Mouse (Mus musculus) heart, postnatal 0 days (tissue): ENCODE results near the gene Atcay. TPM values are rescaled to one million over a fixed set of nuclear protein-coding genes. Genes with fewer than 3 reads are reported as not detected.

Source experiments
- ATAC-seq: fragments of 200-750 bp; cut with Nextera tagmentation; 2 replicates; pipeline ENCODE4 v1.8.0; 2017; ENCODE audit warnings: low read depth, moderate number of reproducible peaks, moderate library complexity; ENCODE audit not compliant: insufficient read depth
- DNase-seq: peaks from one replicate; pipeline ENCODE4 v3.0.0-alpha.2; 2016; ENCODE audit warnings: low spot score
- H3K27ac ChIP-seq: fragments of 300-500 bp; sonication (generic); 2 replicates; pipeline ENCODE4 v1.5.1; 2014; ENCODE audit warnings: low read depth, mild to moderate bottlenecking
- H3K27me3 ChIP-seq: fragments of 300-500 bp; sonication (generic); 2 replicates; pipeline ENCODE4 v1.6.1; 2014; ENCODE audit warnings: low read length, mixed read lengths; ENCODE audit not compliant: control insufficient read depth, insufficient read depth
- H3K36me3 ChIP-seq: fragments of 300-500 bp; sonication (generic); replicated peaks from 2 replicates; pipeline ENCODE4 v1.6.1; 2014; ENCODE audit warnings: low read length, mixed read lengths; ENCODE audit not compliant: control insufficient read depth, insufficient read depth
- H3K4me1 ChIP-seq: fragments of 300-500 bp; sonication (generic); 2 replicates; pipeline ENCODE4 v1.6.1; 2014; ENCODE audit warnings: antibody characterized with exemption; ENCODE audit not compliant: control insufficient read depth, insufficient read depth
- H3K4me2 ChIP-seq: fragments of 300-500 bp; sonication (generic); 2 replicates; pipeline ENCODE4 v1.6.1; 2014; ENCODE audit warnings: low read depth, mild to moderate bottlenecking, low read length, moderate library complexity
- H3K4me3 ChIP-seq: fragments of 300-500 bp; sonication (generic); 2 replicates; pipeline ENCODE4 v1.5.1; 2014; ENCODE audit warnings: low read depth, low read length
- H3K9ac ChIP-seq: fragments of 300-500 bp; sonication (generic); replicated peaks from 2 replicates; pipeline ENCODE4 v1.6.1; 2014; ENCODE audit warnings: low read depth, low read length, mixed read lengths
- H3K9me3 ChIP-seq: fragments of 300-500 bp; sonication (generic); replicated peaks from 2 replicates; pipeline ENCODE4 v1.6.1; 2016; ENCODE audit warnings: low read length; ENCODE audit not compliant: control insufficient read depth
- CTCF ChIP-seq: IDR thresholded peaks from 2 replicates; pipeline ENCODE4 v1.5.1; 2016; ENCODE audit warnings: antibody characterized with exemption, control low read depth, low read depth
- EP300 ChIP-seq: IDR thresholded peaks from 2 replicates; pipeline ENCODE4 v1.6.1; 2016; ENCODE audit warnings: antibody characterized with exemption, low read depth
- WGBS: fragments of 180-500 bp; shearing (Covaris S2); extraction: QIAGEN DNeasy Blood & Tissue Kit; methylation state at CpG from one replicate; pipeline ENCODE4 v1.1.7; 2014; 5-methylcytosine and 5-hydroxymethylcytosine counted together
- polyA plus RNA-seq: library from polyadenylated mRNA; unstranded; fragments of >200 nt; fragmentation: Nextera tagmentation; extraction: Ambion mirVana; gene quantifications from 2 replicates; pipeline ENCODE4 v1.2.1, GENCODE M21; 2015
- total RNA-seq: library from RNA; depleted of rRNA; stranded (reverse); fragments of >200 nt; gene quantifications from 2 replicates; pipeline ENCODE4 v1.2.3, GENCODE M21; 2014; ENCODE audit warnings: low replicate concordance

Gene Atcay
- total and polyA plus RNA-seq, 2 experiments from 2014 or later: 0.25 TPM; not detected in 1

GRCm38 (mm10) chr10:81168521-81169244 lies 62.0 kb downstream of the Atcay start:
- Histone ChIP-seq H3K4me1 (peaks cover 19% of the 10 kb centered on the region), H3K27ac (peak overlapping the region; percentile 87), H3K36me3 (peaks cover under 1% of the 10 kb centered on the region; the same call in 1 of the 2 replicates), H3K9ac (peak overlapping the region; percentile 58), H3K9me3 (no peaks in the 10 kb centered on the region), H3K4me3 (peak overlapping the region; percentile 98), H3K4me2 (peak overlapping the region; percentile 91), H3K27me3 (no peaks in the 10 kb centered on the region)
- DNase-seq (peak; percentile 90), ATAC-seq (peak; percentile 52)
- TF ChIP-seq EP300 (no peak), CTCF (no peak)
- WGBS: 2% methylated on average over 29 of the region's 29 CpGs

- H3K36me3 ChIP-seq: peaks cover 5% of the 10 kb centered on the region; the same call in 1 of the 2 replicates
- peak overlapping the region; percentile 87 for H3K27ac ChIP-seq
- peaks cover 15% of the 10 kb centered on the region for H3K4me1 ChIP-seq
- H3K9me3 ChIP-seq: no peaks in the 10 kb centered on the region
- ATAC-seq (peak; percentile 47; the same call in 1 of the 2 replicates), DNase-seq (no peak)
- TF ChIP-seq CTCF: no peak
- no peak for TF ChIP-seq EP300
- H3K27me3 ChIP-seq: no peaks in the 10 kb centered on the region
- 11% methylated on average over 5 of the region's 5 CpGs for WGBS
- H3K4me2 ChIP-seq: peak overlapping the region; percentile 91
- peak overlapping the region; percentile 98 for H3K4me3 ChIP-seq
- peak overlapping the region; percentile 37; the same call in 1 of the 2 replicates for H3K9ac ChIP-seq
Measured at GRCm38 (mm10) chr10:81168087-81168431, 62.6 kb downstream of the Atcay start.

- peak; percentile 98 for DNase-seq
- Histone ChIP-seq H3K36me3 (peaks cover 6% of the 10 kb centered on the region; the same call in 1 of the 2 replicates), H3K27ac (peak within 1 kb of the TSS; percentile 87), H3K9me3 (no peaks in the 10 kb centered on the region), H3K9ac (peak within 1 kb of the TSS; percentile 95), H3K4me3 (peak within 1 kb of the TSS; percentile 98), H3K4me2 (peak within 1 kb of the TSS; percentile 91), H3K4me1 (peaks cover 15% of the 10 kb centered on the region), H3K27me3 (no peaks in the 10 kb centered on the region)
- WGBS: under 1% methylated on average over 54 of the region's 64 CpGs
- TF ChIP-seq EP300 (0 out of 2 replicates have a peak, but pooled peaks have one; percentile 42), CTCF (no peak)
- ATAC-seq: peak; percentile 93
Measured at GRCm38 (mm10) chr10:81167200-81168086, 63.2 kb downstream of the Atcay start, which contains the start of gene Pias4. TSS of gene Pias4 (minus strand) at chr10:81167923.

GRCm38 (mm10) chr10:81165118-81165517 lies 65.5 kb downstream of the Atcay start:
- no peak for TF ChIP-seq CTCF
- Histone ChIP-seq H3K36me3 (peaks cover 22% of the 10 kb centered on the region; the same call in 1 of the 2 replicates), H3K27me3 (no peaks in the 10 kb centered on the region), H3K4me3 (no peak overlapping the region), H3K9me3 (no peaks in the 10 kb centered on the region), H3K4me1 (peaks cover 18% of the 10 kb centered on the region), H3K4me2 (no peak overlapping the region), H3K27ac (no peak overlapping the region), H3K9ac (no peak overlapping the region)
- WGBS: 78% methylated on average over 8 of the region's 8 CpGs
- no peak for ATAC-seq
- no peak for DNase-seq

- no peak for ATAC-seq
- Histone ChIP-seq H3K4me3 (no peak overlapping the region), H3K9me3 (no peaks in the 10 kb centered on the region), H3K9ac (no peak overlapping the region), H3K4me1 (peaks cover 11% of the 10 kb centered on the region; the same call in 1 of the 2 replicates), H3K36me3 (peaks cover 44% of the 10 kb centered on the region), H3K27ac (no peak overlapping the region), H3K27me3 (no peaks in the 10 kb centered on the region), H3K4me2 (no peak overlapping the region)
- 72% methylated on average over 2 of the region's 2 CpGs for WGBS
- TF ChIP-seq EP300: no peak
- no peak for TF ChIP-seq CTCF
- DNase-seq: no peak
Measured at GRCm38 (mm10) chr10:81162318-81162652, 68.3 kb downstream of the Atcay start.
